Mouse (Mus musculus) neural tube, embryonic 11.5 days (tissue): ENCODE measurements at regions not wholly inside any gene's neighbourhood (a gene's known extent, or its start where the extent isn't known, plus 50 kb on each side); places are given as distances from the start of the nearest gene placed in this dataset.

Experiments
- ATAC-seq: fragments of 200-750 bp; cut with Nextera tagmentation; 2 replicates; pipeline ENCODE4 v1.8.0; 2017; ENCODE audit warnings: moderate number of reproducible peaks, mild to moderate bottlenecking, moderate TSS enrichment, moderate library complexity; ENCODE audit not compliant: insufficient read depth, low FRiP score, low TSS enrichment
- DNase-seq: peaks from one replicate; pipeline ENCODE4 v3.0.0-alpha.2; 2015; ENCODE audit warnings: low spot score
- H3K27ac ChIP-seq: fragments of 300-500 bp; sonication (generic); 2 replicates; pipeline ENCODE4 v1.5.1; 2014; ENCODE audit warnings: low read depth, mild to moderate bottlenecking, low read length
- H3K27me3 ChIP-seq: fragments of 300-500 bp; sonication (generic); 2 replicates; pipeline ENCODE4 v1.6.1; 2014; ENCODE audit warnings: mild to moderate bottlenecking, low read length, mixed read lengths; ENCODE audit not compliant: control insufficient read depth, insufficient read depth
- H3K36me3 ChIP-seq: fragments of 300-500 bp; sonication (generic); 2 replicates; pipeline ENCODE4 v1.6.1; 2014; ENCODE audit warnings: mild to moderate bottlenecking, low read length, moderate library complexity, mixed read lengths; ENCODE audit not compliant: control insufficient read depth, insufficient read depth
- H3K4me1 ChIP-seq: fragments of 300-500 bp; sonication (generic); 2 replicates; pipeline ENCODE4 v1.6.1; 2014; ENCODE audit warnings: low read length, mixed read lengths; ENCODE audit not compliant: control insufficient read depth, insufficient read depth
- H3K4me2 ChIP-seq: fragments of 300-500 bp; sonication (generic); 2 replicates; pipeline ENCODE4 v1.6.1; 2014; ENCODE audit warnings: low read depth, mild to moderate bottlenecking, moderate library complexity
- H3K4me3 ChIP-seq: fragments of 300-500 bp; sonication (generic); 2 replicates; pipeline ENCODE4 v1.5.1; 2014; ENCODE audit warnings: low read depth, low read length
- H3K9ac ChIP-seq: fragments of 300-500 bp; sonication (generic); 2 replicates; pipeline ENCODE4 v1.6.1; 2014; ENCODE audit warnings: mild to moderate bottlenecking, low read length
- H3K9me3 ChIP-seq: fragments of 300-500 bp; sonication (generic); 2 replicates; pipeline ENCODE4 v1.6.1; 2016; ENCODE audit warnings: low read length; ENCODE audit not compliant: control insufficient read depth
- WGBS: fragments of 180-500 bp; shearing (Covaris S2); extraction: QIAGEN DNeasy Blood & Tissue Kit; methylation state at CpG from one replicate; pipeline ENCODE4 v1.1.7; 2014; 5-methylcytosine and 5-hydroxymethylcytosine counted together

GRCm38 (mm10) chr10:119109207-119109606 is 130.6 kb downstream of the Cand1 start:
- Histone ChIP-seq H3K36me3 (no peaks in the 10 kb centered on the region), H3K9me3 (no peaks in the 10 kb centered on the region), H3K27me3 (no peaks in the 10 kb centered on the region), H3K4me1 (no peaks in the 10 kb centered on the region), H3K4me2 (no peak overlapping the region), H3K27ac (no peak overlapping the region), H3K9ac (no peak overlapping the region), H3K4me3 (no peak overlapping the region)
- no peak for DNase-seq
- ATAC-seq: no peak
- WGBS: 85% methylated on average over 4 of the region's 4 CpGs

GRCm38 (mm10) chr10:119107728-119108127 is 132.1 kb downstream of the Cand1 start:
- 69% methylated on average over 6 of the region's 6 CpGs for WGBS

GRCm38 (mm10) chr10:119106105-119106504 is 133.8 kb downstream of the Cand1 start:
- WGBS: 95% methylated on average over 3 of the region's 3 CpGs
- Histone ChIP-seq H3K9me3 (no peaks in the 10 kb centered on the region), H3K4me1 (no peaks in the 10 kb centered on the region), H3K4me2 (no peak overlapping the region), H3K27me3 (no peaks in the 10 kb centered on the region), H3K9ac (no peak overlapping the region), H3K36me3 (no peaks in the 10 kb centered on the region), H3K4me3 (no peak overlapping the region), H3K27ac (no peak overlapping the region)
- DNase-seq: no peak
- no peak for ATAC-seq

More at GRCm38 (mm10) chr10:119107728-119108127, 132.1 kb downstream of the Cand1 start:
- no peaks in the 10 kb centered on the region for H3K9me3 ChIP-seq
- H3K4me2 ChIP-seq: no peak overlapping the region
- H3K9ac ChIP-seq: no peak overlapping the region
- no peak overlapping the region for H3K27ac ChIP-seq
- DNase-seq: no peak
- ATAC-seq: no peak
- no peaks in the 10 kb centered on the region for H3K4me1 ChIP-seq
- H3K36me3 ChIP-seq: no peaks in the 10 kb centered on the region
- H3K27me3 ChIP-seq: no peaks in the 10 kb centered on the region
- no peak overlapping the region for H3K4me3 ChIP-seq

- no peak overlapping the region for H3K27ac ChIP-seq
- no peak overlapping the region for H3K4me3 ChIP-seq
- H3K27me3 ChIP-seq: no peaks in the 10 kb centered on the region
- no peaks in the 10 kb centered on the region for H3K4me1 ChIP-seq
- ATAC-seq: no peak
- H3K36me3 ChIP-seq: no peaks in the 10 kb centered on the region
- WGBS: 81% methylated on average over 7 of the region's 7 CpGs
- DNase-seq: no peak
- no peak overlapping the region for H3K9ac ChIP-seq
- H3K9me3 ChIP-seq: no peaks in the 10 kb centered on the region
- no peak overlapping the region for H3K4me2 ChIP-seq
Observed at GRCm38 (mm10) chr10:119105279-119105881, 134.5 kb downstream of the Cand1 start.

- no peak overlapping the region for H3K4me2 ChIP-seq
- H3K27ac ChIP-seq: no peak overlapping the region
- WGBS: 44% methylated on average over 7 of the region's 7 CpGs
- DNase-seq (no peak), ATAC-seq (no peak)
- H3K4me1 ChIP-seq: no peaks in the 10 kb centered on the region
- H3K9ac ChIP-seq: no peak overlapping the region
- no peaks in the 10 kb centered on the region for H3K9me3 ChIP-seq
- no peak overlapping the region for H3K4me3 ChIP-seq
- H3K36me3 ChIP-seq: no peaks in the 10 kb centered on the region
- H3K27me3 ChIP-seq: no peaks in the 10 kb centered on the region
Observed at GRCm38 (mm10) chr10:119100511-119100910, 139.3 kb downstream of the Cand1 start.

GRCm38 (mm10) chr10:119099092-119099792 is 140.6 kb downstream of the Cand1 start:
- Histone ChIP-seq H3K4me1 (no peaks in the 10 kb centered on the region), H3K36me3 (no peaks in the 10 kb centered on the region), H3K4me2 (no peak overlapping the region), H3K27me3 (no peaks in the 10 kb centered on the region), H3K4me3 (no peak overlapping the region), H3K9ac (no peak overlapping the region), H3K9me3 (no peaks in the 10 kb centered on the region), H3K27ac (no peak overlapping the region)
- ATAC-seq (no peak), DNase-seq (no peak)
- 73% methylated on average over 10 of the region's 10 CpGs for WGBS

GRCm38 (mm10) chr10:119094166-119094565 is 145.7 kb downstream of the Cand1 start:
- Histone ChIP-seq H3K9ac (no peak overlapping the region), H3K4me3 (no peak overlapping the region), H3K4me2 (no peak overlapping the region), H3K27ac (no peak overlapping the region), H3K27me3 (no peaks in the 10 kb centered on the region), H3K9me3 (no peaks in the 10 kb centered on the region), H3K36me3 (no peaks in the 10 kb centered on the region), H3K4me1 (no peaks in the 10 kb centered on the region)
- no peak for ATAC-seq
- DNase-seq: no peak
- WGBS: 94% methylated on average over 11 of the region's 11 CpGs

GRCm38 (mm10) chr10:119087886-119088285 is 152.0 kb downstream of the Cand1 start:
- ATAC-seq (no peak), DNase-seq (peak; percentile 8)
- 92% methylated on average over 4 of the region's 4 CpGs for WGBS
- H3K36me3 ChIP-seq: no peaks in the 10 kb centered on the region
- no peaks in the 10 kb centered on the region for H3K27me3 ChIP-seq
- no peak overlapping the region for H3K4me3 ChIP-seq
- no peak overlapping the region for H3K27ac ChIP-seq
- no peak overlapping the region for H3K9ac ChIP-seq
- H3K4me1 ChIP-seq: no peaks in the 10 kb centered on the region
- no peak overlapping the region for H3K4me2 ChIP-seq
- no peaks in the 10 kb centered on the region for H3K9me3 ChIP-seq

GRCm38 (mm10) chr10:119087071-119087665 is 152.7 kb downstream of the Cand1 start:
- Histone ChIP-seq H3K9me3 (no peaks in the 10 kb centered on the region), H3K36me3 (no peaks in the 10 kb centered on the region), H3K4me2 (no peak overlapping the region), H3K4me3 (no peak overlapping the region), H3K27me3 (no peaks in the 10 kb centered on the region), H3K27ac (no peak overlapping the region), H3K9ac (no peak overlapping the region), H3K4me1 (no peaks in the 10 kb centered on the region)
- DNase-seq: peak; percentile 5
- no peak for ATAC-seq
- 90% methylated on average over 5 of the region's 5 CpGs for WGBS
